Mouse (Mus musculus): ENCODE data around the gene Cyb5r3. TPM values are rescaled to one million over a fixed set of nuclear protein-coding genes. Genes with fewer than 3 reads are reported as not detected.
A peak's percentile ranks its signal among the peaks of the same experiment; 100 is the strongest.

The Cyb5r3 gene
- 117 and 145 TPM in 2 replicates for polyA plus RNA-seq (2015; fragmentation: Nextera tagmentation; extraction: Ambion mirVana)

GRCm38 (mm10) chr15:83172492-83173429 is at the start of gene Cyb5r3:
Gene Cyb5r3 (minus strand): TSS chr15:83172592.
- no peaks in the 10 kb centered on the region for H3K9me3 ChIP-seq (ENCODE audit: control insufficient read depth, low read length)
- peak within 1 kb of the TSS; percentile 82 for H3K9ac ChIP-seq (ENCODE audit: low read length)
- no peak for DNase-seq (ENCODE audit: low spot score)
- H3K27ac ChIP-seq (replicated peaks): peak within 1 kb of the TSS; percentile 86
- TF ChIP-seq CTCF (IDR thresholded peaks at IDR 0.05; ENCODE audit: low read depth) (peak; percentile 39), EP300 (optimal IDR thresholded peaks at IDR 0.05) (no peak)
- H3K4me2 ChIP-seq (replicated peaks; ENCODE audit: low read depth): peak within 1 kb of the TSS; percentile 98
- H3K4me1 ChIP-seq (replicated peaks; ENCODE audit: control insufficient read depth, insufficient read depth): peaks cover 13% of the 10 kb centered on the region
- H3K4me3 ChIP-seq (ENCODE audit: low read depth, low read length): peak within 1 kb of the TSS; percentile 87
- WGBS: 29% methylated on average over 28 of the region's 28 CpGs
- no peaks in the 10 kb centered on the region for H3K27me3 ChIP-seq (ENCODE audit: control insufficient read depth, insufficient read depth, low read length)
- ATAC-seq (ENCODE audit: low FRiP score, low TSS enrichment): peak; percentile 65
- H3K36me3 ChIP-seq (ENCODE audit: control insufficient read depth, insufficient read depth, low read length): no peaks in the 10 kb centered on the region

GRCm38 (mm10) chr15:83221721-83222120 is 49.3 kb upstream of the Cyb5r3 start:
- Histone ChIP-seq H3K9me3 (ENCODE audit: control insufficient read depth, low read length) (no peaks in the 10 kb centered on the region), H3K36me3 (ENCODE audit: control insufficient read depth, insufficient read depth, low read length) (no peaks in the 10 kb centered on the region), H3K27me3 (ENCODE audit: control insufficient read depth, insufficient read depth, low read length) (no peaks in the 10 kb centered on the region), H3K27ac (replicated peaks) (no peak overlapping the region), H3K9ac (ENCODE audit: low read length) (no peak overlapping the region), H3K4me1 (replicated peaks; ENCODE audit: control insufficient read depth, insufficient read depth) (peaks cover 13% of the 10 kb centered on the region), H3K4me2 (replicated peaks; ENCODE audit: low read depth) (no peak overlapping the region), H3K4me3 (ENCODE audit: low read depth, low read length) (no peak overlapping the region)
- ATAC-seq (ENCODE audit: low FRiP score, low TSS enrichment) (no peak), DNase-seq (ENCODE audit: low spot score) (no peak)
- 79% methylated on average over 4 of the region's 4 CpGs for WGBS
- no peak for TF ChIP-seq EP300 (optimal IDR thresholded peaks at IDR 0.05)
- no peak for TF ChIP-seq CTCF (IDR thresholded peaks at IDR 0.05; ENCODE audit: low read depth)

GRCm38 (mm10) chr15:83220368-83221013 is 48.1 kb upstream of the Cyb5r3 start:
- Histone ChIP-seq H3K4me2 (replicated peaks; ENCODE audit: low read depth) (no peak overlapping the region), H3K9me3 (ENCODE audit: control insufficient read depth, low read length) (no peaks in the 10 kb centered on the region), H3K4me1 (replicated peaks; ENCODE audit: control insufficient read depth, insufficient read depth) (peaks cover 13% of the 10 kb centered on the region), H3K9ac (ENCODE audit: low read length) (no peak overlapping the region), H3K27me3 (ENCODE audit: control insufficient read depth, insufficient read depth, low read length) (no peaks in the 10 kb centered on the region), H3K4me3 (ENCODE audit: low read depth, low read length) (no peak overlapping the region), H3K27ac (replicated peaks) (0 out of 2 replicates have a peak overlapping the region, but pooled peaks have one; percentile 45), H3K36me3 (ENCODE audit: control insufficient read depth, insufficient read depth, low read length) (no peaks in the 10 kb centered on the region)
- 64% methylated on average over 9 of the region's 9 CpGs for WGBS
- ATAC-seq (ENCODE audit: low FRiP score, low TSS enrichment): no peak
- DNase-seq (ENCODE audit: low spot score): no peak
- no peak for TF ChIP-seq CTCF (IDR thresholded peaks at IDR 0.05; ENCODE audit: low read depth)
- TF ChIP-seq EP300 (optimal IDR thresholded peaks at IDR 0.05): no peak

GRCm38 (mm10) chr15:83215322-83216216 is 43.2 kb upstream of the Cyb5r3 start:
- H3K36me3 ChIP-seq (ENCODE audit: control insufficient read depth, insufficient read depth, low read length): no peaks in the 10 kb centered on the region
- TF ChIP-seq EP300 (optimal IDR thresholded peaks at IDR 0.05): peak; percentile 30
- no peak for TF ChIP-seq CTCF (IDR thresholded peaks at IDR 0.05; ENCODE audit: low read depth)
- no peak overlapping the region for H3K4me3 ChIP-seq (ENCODE audit: low read depth, low read length)
- no peaks in the 10 kb centered on the region for H3K27me3 ChIP-seq (ENCODE audit: control insufficient read depth, insufficient read depth, low read length)
- H3K9me3 ChIP-seq (ENCODE audit: control insufficient read depth, low read length): no peaks in the 10 kb centered on the region
- H3K4me1 ChIP-seq (replicated peaks; ENCODE audit: control insufficient read depth, insufficient read depth): no peaks in the 10 kb centered on the region; the same call in 1 of the 2 replicates
- H3K9ac ChIP-seq (ENCODE audit: low read length): no peak overlapping the region
- peak overlapping the region; percentile 86 for H3K27ac ChIP-seq (replicated peaks)
- 35% methylated on average over 5 of the region's 5 CpGs for WGBS
- H3K4me2 ChIP-seq (replicated peaks; ENCODE audit: low read depth): no peak overlapping the region
- DNase-seq (ENCODE audit: low spot score) (no peak), ATAC-seq (ENCODE audit: low FRiP score, low TSS enrichment) (peak; percentile 69; the same call in 1 of the 2 replicates)

- peak overlapping the region; percentile 36; the same call in 1 of the 2 replicates for H3K9ac ChIP-seq (ENCODE audit: low read length)
- DNase-seq (ENCODE audit: low spot score): peak; percentile 71
- ATAC-seq (ENCODE audit: low FRiP score, low TSS enrichment): 0 out of 2 replicates have a peak, but pooled peaks have one; percentile 36
These were observed 37.8 kb upstream of the Cyb5r3 start for GRCm38 (mm10) chr15:83210229-83210628.

More at GRCm38 (mm10) chr15:83210229-83210628, 37.8 kb upstream of the Cyb5r3 start:
- no peaks in the 10 kb centered on the region for H3K4me1 ChIP-seq (replicated peaks; ENCODE audit: control insufficient read depth, insufficient read depth)
- WGBS: 15% methylated on average over 11 of the region's 11 CpGs
- peak overlapping the region; percentile 46; the same call in 1 of the 2 replicates for H3K27ac ChIP-seq (replicated peaks)
- TF ChIP-seq CTCF (IDR thresholded peaks at IDR 0.05; ENCODE audit: low read depth): peak; percentile 84
- peak; percentile 22 for TF ChIP-seq EP300 (optimal IDR thresholded peaks at IDR 0.05)
- no peaks in the 10 kb centered on the region for H3K27me3 ChIP-seq (ENCODE audit: control insufficient read depth, insufficient read depth, low read length)
- H3K4me2 ChIP-seq (replicated peaks; ENCODE audit: low read depth): peak overlapping the region; percentile 49
- no peaks in the 10 kb centered on the region for H3K9me3 ChIP-seq (ENCODE audit: control insufficient read depth, low read length)
- H3K4me3 ChIP-seq (ENCODE audit: low read depth, low read length): peak overlapping the region; percentile 29
- no peaks in the 10 kb centered on the region for H3K36me3 ChIP-seq (ENCODE audit: control insufficient read depth, insufficient read depth, low read length)
